Mouse (Mus musculus) heart, postnatal 10 days (tissue): ENCODE measurements around the gene Fxr2. TPM values are rescaled to one million over a fixed set of nuclear protein-coding genes. Genes with fewer than 3 reads are reported as not detected.
A peak's percentile ranks its signal among the peaks of the same experiment; 100 is the strongest.

Experiments used
- DNase-seq, 2 experiments: peaks; one replicate each; pipeline ENCODE4 v3.0.0; 2021
- intact Hi-C: fragments of 180-260 bp; cut with DNase I; formaldehyde crosslinking; loops from one replicate; pipeline ENCODE4 v1.15.1; 2025
- total RNA-seq, 2 experiments: library from RNA; stranded (reverse); gene quantifications; 2 replicates each; pipeline ENCODE4 v1.2.3; 2021

Fxr2 gene
- total RNA-seq = 10 to 100 TPM; 72.1 to 78.7 TPM

DNA sequence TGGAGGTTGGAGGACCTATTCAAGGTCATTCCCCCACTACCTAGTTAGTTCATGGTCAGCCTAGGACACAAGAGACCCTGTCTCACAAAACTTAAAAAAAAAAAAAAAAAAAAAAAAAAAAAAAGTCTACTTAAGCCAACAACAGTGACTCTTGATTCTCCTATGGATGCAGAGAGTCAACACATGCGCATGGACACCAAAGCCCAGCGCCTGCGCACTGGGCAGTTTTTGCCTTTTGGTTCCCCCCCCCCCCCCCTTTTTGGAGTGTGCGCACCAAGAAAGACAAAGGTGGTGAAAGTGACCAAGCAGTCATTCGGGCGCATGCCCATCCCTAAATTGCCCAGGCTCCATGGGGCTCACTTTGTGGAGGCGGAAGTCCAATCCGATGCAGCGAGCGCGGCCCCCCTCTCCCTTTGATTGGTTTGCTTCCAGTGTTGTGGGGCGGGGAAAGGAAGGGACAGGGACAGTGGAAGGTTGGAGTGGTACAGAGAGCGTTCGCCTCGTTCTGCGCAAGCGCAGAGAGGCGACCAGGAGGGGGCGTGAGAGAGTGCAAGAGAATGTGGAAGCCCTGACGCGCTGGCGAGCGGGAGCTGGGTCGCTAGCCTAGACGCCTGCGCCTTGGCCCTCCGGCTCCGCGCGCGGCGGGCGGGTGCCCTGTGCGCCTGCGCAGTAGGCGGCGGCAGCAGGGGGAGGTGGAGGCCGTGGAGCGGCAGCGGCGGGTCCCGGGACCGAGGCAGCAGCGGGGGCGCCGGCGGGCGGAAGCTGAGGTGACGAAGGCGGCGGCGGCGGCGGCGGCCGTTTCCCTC is at the start of gene Fxr2:
TSS of gene Fxr2 (plus strand) at position 707 of the 806 bp plus-strand sequence.
- intact Hi-C loops = no loop called here
- DNase-seq = peak; percentile 100

- no peak for DNase-seq
- intact Hi-C loops = no loop called here
Observed at GRCm38 (mm10) chr11:69584008-69584407, 48.8 kb upstream of the Fxr2 start.

GRCm38 (mm10) chr11:69584937-69585336 is 47.9 kb upstream of the Fxr2 start:
- DNase-seq = no peak
- intact Hi-C loops = no loop called here

DNA sequence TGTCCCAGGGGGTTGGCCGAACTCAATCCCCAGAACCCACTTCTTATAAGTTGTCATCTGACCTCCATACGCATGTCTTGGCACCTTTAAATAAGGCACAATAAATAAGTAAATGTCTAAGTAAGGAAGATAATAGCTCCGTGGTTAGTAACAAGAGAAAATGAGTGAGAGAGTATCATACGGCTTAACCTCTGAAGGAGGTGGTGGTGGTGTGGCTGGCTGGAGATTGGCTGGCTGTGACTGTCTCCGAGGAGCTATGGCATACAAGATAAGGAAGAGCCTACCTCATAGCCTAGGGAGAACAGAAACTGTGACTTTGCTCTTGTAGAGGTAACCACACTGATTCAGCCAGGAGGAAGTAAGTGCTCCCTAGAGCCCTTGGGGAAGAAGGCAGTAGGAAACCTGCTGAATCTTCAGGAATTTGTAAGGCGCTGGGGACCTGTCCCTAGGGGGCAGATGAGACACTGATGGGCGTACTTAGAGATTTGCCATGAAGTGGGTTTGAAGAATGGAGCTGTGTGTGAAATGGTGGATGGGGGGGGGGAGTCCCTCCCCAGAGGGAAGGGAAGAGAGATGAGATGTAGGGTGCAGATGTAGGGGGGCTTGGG is 47.0 kb upstream of the Fxr2 start:
- DNase-seq = no peak
- intact Hi-C loops = no loop called here

DNA sequence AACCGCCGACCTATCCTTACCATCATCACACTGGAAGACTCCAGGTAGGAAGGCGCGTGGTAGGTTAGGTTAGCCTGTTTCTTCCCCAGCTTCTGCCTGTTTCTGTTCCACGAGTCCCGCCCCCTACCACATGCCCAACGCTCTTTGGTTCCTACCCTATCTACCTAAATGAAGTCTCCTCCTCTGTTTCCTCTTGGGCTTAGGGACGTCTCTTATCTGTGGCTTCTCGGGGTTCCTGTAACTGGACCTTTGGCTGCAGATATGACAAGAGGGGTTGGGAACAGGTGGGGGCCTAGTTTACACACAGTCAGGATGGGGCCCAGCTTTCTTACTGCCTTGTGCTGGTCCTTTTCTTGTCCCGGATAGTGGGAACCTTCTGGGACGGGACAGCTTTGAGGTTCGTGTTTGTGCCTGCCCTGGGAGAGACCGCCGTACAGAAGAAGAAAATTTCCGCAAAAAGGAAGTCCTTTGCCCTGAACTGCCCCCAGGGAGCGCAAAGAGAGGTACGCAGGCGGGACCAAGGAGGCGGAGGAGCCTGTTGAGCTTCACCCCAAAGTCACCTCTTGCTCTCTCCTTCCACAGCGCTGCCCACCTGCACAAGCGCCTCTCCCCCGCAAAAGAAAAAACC is 43.5 kb upstream of the Fxr2 start:
- no peak for DNase-seq
- intact Hi-C loops = no loop called here

GRCm38 (mm10) chr11:69590622-69591021 is 42.2 kb upstream of the Fxr2 start:
- intact Hi-C loops = no loop called here

DNA sequence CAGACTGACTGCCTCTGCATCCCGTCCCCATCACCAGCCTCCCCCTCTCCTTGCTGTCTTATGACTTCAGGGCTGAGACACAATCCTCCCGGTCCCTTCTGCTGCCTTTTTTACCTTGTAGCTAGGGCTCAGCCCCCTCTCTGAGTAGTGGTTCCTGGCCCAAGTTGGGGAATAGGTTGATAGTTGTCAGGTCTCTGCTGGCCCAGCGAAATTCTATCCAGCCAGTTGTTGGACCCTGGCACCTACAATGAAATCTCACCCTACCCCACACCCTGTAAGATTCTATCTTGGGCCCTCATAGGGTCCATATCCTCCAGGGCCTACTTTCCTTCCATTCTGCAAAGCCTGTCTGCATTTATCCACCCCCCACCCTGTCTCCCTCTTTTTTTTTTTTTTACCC is 41.4 kb upstream of the Fxr2 start:
- no peak for DNase-seq
- intact Hi-C loops = no loop called here

More at GRCm38 (mm10) chr11:69590622-69591021, 42.2 kb upstream of the Fxr2 start:
- no peak for DNase-seq

- intact Hi-C loops = no loop called here
- peak in 1 of 2 experiments; percentile 14 for DNase-seq
Observed at GRCm38 (mm10) chr11:69591899-69592637, 40.7 kb upstream of the Fxr2 start.

DNA sequence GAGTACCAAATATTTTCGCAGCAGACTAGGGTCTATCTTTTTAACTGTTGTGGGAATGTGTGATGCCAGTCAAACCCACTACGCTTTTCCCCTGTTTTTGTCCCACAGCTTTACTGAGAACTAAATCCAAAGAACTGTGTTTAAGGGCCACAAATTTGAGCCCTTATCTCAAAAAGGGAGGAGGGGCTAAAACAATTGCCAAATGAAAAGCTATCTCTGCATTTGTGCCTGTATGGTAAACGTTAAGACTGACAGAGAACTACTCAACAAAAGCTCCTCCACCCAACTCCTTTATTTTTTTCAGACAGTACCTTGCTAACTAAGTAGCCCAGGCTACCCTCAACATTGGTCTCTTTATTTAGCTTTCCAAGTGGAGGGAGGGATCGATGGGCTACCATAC is 40.0 kb upstream of the Fxr2 start:
- intact Hi-C loops = no loop called here
- DNase-seq = no peak

GRCm38 (mm10) chr11:69594853-69595252 is 37.9 kb upstream of the Fxr2 start:
- no peak for DNase-seq
- intact Hi-C loops = no loop called here

GRCm38 (mm10) chr11:69599436-69599835 is 33.4 kb upstream of the Fxr2 start:
- no peak for DNase-seq

GRCm38 (mm10) chr11:69600098-69600497 is 32.7 kb upstream of the Fxr2 start:
- intact Hi-C loops = no loop called here
- peak; percentile 83 to 86 for DNase-seq

More at GRCm38 (mm10) chr11:69599436-69599835, 33.4 kb upstream of the Fxr2 start:
- intact Hi-C loops = no loop called here

GRCm38 (mm10) chr11:69601768-69602167 is 31.0 kb upstream of the Fxr2 start:
- no peak for DNase-seq
- intact Hi-C loops = no loop called here

GRCm38 (mm10) chr11:69603516-69603915 is 29.3 kb upstream of the Fxr2 start:
- DNase-seq = peak; percentile 42 to 58
- intact Hi-C loops = no loop called here

DNA sequence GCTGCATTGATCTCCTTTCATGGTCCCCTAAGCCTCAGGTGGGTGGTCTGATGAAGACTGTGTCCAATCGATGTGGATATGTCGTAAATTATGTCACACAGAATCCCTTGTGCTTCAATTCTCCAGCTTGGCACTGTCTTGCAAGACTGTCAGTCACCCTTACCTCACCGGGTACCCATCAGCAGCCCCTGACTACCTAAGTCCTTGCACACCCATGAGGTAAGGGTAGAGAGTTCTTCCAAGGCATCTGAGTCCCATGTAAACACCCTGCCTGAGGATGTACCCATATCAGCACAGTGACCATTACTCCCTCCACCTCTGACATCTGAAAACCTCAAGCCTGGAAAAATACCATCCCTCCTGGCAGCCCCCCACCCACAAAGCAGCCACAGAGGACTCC is 28.4 kb upstream of the Fxr2 start:
- intact Hi-C loops = no loop called here
- no peak for DNase-seq

DNA sequence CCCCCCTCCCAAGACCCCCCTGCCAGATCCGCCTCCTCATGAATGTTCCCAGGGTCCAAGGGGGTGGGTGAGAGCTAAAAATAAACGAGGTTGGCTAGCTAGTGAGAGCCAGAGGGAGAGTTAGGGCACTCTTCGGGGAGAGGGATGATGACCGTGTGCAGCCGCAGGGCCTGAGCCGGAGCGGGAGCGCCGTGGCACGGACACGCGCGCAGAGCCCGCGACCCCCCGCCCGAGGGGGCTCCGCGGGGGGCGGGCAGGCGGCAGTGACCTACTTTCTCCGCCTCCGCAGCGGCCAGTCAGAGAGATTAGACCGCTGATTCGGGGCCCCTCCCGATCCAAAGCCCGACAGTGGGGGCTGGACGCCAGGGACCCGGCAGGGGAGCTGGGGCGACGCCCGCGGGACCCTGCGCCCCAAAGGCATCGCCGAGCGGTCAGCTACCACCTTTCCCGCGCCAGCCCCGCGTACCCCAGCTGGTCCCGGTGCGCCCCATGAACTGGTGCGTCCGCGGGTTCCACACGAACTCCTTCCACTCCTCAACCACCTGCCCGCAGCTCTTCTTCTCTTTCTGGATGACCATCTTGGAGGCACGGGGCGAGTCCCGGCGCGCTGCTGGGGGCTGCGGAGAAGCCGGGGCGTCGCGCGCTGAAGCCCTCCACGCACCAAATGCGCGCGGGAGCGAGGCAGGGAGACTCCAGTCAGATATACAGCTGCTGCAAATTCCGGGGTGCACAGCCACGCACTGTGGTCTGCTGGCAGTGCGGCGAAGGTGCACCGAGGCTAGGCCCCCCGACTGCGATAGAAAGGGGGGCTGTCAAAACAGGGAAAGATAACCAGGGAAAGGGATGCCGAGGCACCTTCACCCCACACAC is 27.8 kb upstream of the Fxr2 start:
- intact Hi-C loops = no loop called here
- peak; percentile 41 to 47 for DNase-seq

GRCm38 (mm10) chr11:69605726-69606490 is 26.9 kb upstream of the Fxr2 start, which contains the start of gene Atp1b2:
Gene Atp1b2 (minus strand): TSS chr11:69605942.
- intact Hi-C loops = loop anchor here (2.0 kb wide), 1 partner anchor 25 kb away; the partner anchor contains the start of genes Trp53 and Wrap53
- DNase-seq = peak; percentile 73 to 77

- intact Hi-C loops = loop anchor here (2.0 kb wide), 1 partner anchor 26 kb away; the partner anchor contains the start of genes Trp53 and Wrap53
- DNase-seq = no peak
Observed at GRCm38 (mm10) chr11:69606491-69606795, 26.3 kb upstream of the Fxr2 start.

DNA sequence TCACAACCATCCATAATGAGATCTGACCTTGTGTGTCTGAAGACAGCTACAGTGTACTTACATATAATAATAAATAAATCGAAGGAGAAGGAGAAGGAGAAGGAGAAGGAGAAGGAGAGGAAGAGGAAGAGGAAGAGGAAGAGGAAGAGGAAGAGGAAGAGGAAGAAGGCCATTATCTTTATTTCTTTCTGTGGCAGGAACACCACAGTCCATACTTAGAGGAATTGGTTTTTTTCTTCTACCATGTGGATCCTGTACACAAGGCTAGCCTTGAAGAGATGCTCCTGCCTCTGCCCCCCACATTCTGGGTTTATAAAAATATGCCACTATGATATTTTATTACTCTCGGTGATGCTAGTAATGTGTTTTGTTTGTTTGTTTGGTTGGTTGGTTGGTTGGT is 26.0 kb upstream of the Fxr2 start:
- intact Hi-C loops = loop anchor here (2.0 kb wide), 1 partner anchor 26 kb away; the partner anchor contains the start of genes Trp53 and Wrap53
- no peak for DNase-seq
